Mouse (Mus musculus) naive thymus-derived CD4-positive, alpha-beta T cell, adult 2 months (primary cell): ENCODE measurements around the gene Lemd2.
A peak's percentile ranks its signal among the peaks of the same experiment; 100 is the strongest.

Source experiments
- DNase-seq: peaks from one replicate; pipeline ENCODE4 v3.0.0-alpha.2; 2011; ENCODE audit warnings: low read depth

Lemd2 gene

GRCm38 (mm10) chr17:27227258-27227657 is 23.0 kb upstream of the Lemd2 start:
- no peak for DNase-seq

DNA sequence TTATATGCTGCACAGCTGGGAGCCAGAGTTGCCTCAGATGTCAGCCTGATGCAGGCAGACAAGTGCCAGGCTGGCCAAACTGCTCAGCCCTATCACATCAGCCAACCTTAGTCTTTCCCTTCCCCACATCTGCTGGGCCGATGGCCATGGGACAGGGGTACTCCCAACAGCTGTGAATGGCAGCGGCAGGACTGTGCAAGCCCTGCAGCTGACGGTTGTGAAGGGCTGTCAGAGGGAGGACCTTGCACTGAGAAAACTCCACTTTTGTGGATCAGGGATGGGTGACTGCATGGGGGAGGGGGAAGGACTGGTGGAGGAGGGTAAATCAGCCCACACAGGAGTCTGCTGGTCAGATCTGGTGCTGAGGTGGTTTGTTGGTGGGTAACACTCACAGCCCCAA is 22.4 kb upstream of the Lemd2 start:
- no peak for DNase-seq

DNA sequence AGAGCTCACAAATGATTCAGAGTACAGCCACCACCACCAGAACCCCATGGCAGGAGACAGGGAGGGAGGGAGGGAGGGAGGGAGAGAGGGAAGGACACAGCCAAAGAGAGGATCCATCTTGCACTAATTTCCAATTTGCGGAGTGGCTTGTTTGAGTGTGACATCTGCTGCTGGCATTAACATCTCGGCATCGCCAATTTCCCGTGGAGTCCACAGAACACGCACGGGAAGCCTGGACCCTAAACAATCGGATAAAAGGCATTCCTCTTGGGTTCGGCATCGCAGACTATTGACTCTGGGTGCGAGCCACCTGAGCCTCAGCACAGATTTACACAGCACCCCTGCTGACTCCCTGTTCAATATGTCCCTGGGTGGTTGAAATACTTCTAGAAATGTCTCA is 21.5 kb upstream of the Lemd2 start:
- no peak for DNase-seq

DNA sequence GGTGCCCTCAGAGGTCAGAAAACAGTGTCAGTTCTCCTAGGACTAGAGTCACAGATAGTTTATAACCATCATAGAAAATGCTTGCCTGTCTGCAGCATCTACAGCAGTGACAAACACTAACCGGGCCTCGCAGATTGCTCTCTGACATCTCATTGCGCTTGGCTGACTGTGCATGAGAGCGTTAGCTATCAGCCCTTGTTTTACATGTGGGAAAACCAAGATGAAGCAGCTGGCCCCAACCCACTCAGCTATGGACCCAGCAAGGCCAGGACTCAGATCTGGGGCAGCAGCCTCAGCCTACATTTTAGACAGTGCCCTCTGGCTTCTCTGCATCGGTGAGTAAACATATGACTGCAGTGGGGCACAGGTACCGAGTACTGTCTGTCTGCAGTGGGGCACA is 19.6 kb upstream of the Lemd2 start:
- no peak for DNase-seq

- no peak for DNase-seq
Observed at GRCm38 (mm10) chr17:27221562-27221961, 17.3 kb upstream of the Lemd2 start.

GRCm38 (mm10) chr17:27218916-27219315 is 14.6 kb upstream of the Lemd2 start:
- no peak for DNase-seq

GRCm38 (mm10) chr17:27218364-27218763 is 14.1 kb upstream of the Lemd2 start:
- DNase-seq, result no peak

DNA sequence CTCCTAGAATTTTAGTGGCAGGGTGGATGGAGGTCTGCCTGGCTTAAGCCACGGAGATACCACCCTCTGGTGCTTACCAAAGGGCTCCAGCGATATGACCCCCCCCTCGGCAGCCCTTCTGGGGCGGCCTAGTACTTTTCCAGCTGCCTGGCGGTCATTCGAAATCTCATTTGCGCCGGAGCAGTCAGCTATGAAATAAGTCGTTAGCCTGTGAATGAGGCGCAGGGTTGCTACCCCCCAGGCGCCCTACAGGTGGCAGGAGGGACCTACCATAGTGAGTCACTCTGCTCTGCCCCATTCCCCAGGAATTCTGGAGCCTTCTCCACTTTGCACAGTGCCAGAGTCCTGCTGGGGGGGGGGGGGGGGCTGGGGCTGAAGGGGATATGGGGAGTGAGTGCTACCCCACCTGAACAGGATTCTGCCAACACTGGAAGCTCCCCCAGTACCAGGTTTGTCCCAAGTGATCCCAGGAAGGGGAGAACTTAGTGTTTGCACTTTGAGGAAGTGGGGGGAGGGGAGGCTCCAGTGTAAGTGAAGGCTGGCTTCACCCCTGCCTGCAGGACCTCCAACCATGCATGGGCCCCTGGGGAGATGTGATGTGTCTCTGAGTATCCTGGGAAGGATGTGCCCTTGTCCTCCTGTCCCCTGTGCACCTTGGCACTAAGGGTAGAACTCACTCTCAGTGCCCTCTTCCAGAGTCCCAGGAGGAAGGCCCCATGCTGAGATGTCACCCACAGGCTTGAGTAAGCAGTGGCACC is 8.7 kb upstream of the Lemd2 start:
- DNase-seq, result no peak

GRCm38 (mm10) chr17:27212006-27212405 is 7.7 kb upstream of the Lemd2 start:
- no peak for DNase-seq

DNA sequence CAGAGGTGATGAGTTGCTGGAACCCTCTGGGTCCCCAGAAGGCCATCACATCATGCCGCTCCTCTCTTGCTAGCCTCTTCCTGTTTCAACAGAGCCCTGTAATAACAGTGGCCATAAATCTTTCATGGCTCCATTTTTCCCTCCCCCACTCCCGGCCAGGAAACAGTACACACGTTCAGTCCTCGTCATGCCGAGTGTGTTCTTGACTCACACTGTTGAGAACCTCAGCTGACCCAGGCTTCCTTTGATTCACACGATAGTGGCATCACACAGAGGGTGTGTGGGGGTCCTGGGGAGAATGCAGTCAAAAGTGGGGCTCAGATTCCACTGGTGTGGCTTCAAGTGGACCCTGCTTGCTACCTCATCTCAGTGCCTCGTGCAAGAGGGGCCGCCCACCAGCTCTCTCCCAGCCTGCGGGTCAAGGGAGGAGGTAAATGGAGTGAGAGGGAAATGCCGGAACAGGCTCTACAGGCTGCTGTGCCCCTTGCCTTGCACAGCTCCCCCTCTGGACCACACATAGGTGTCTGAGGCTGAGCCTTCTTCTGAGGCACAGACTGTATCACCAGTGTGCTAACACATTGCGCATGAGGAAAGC is 2.9 kb upstream of the Lemd2 start:
- no peak for DNase-seq

GRCm38 (mm10) chr17:27203358-27204074 is 753 bp downstream of the Lemd2 start:
- peak; percentile 57 for DNase-seq

- DNase-seq, result peak; percentile 62
Observed at GRCm38 (mm10) chr17:27202919-27203357, 1.3 kb downstream of the Lemd2 start.

GRCm38 (mm10) chr17:27201981-27202380 is 2.3 kb downstream of the Lemd2 start:
- peak; percentile 52 for DNase-seq

GRCm38 (mm10) chr17:27200801-27201200 is 3.5 kb downstream of the Lemd2 start:
- DNase-seq, result no peak

GRCm38 (mm10) chr17:27199864-27200263 is 4.4 kb downstream of the Lemd2 start:
- DNase-seq, result no peak

GRCm38 (mm10) chr17:27199205-27199604 is 5.1 kb downstream of the Lemd2 start:
- no peak for DNase-seq

GRCm38 (mm10) chr17:27196206-27196605 is 8.1 kb downstream of the Lemd2 start:
- DNase-seq, result no peak

DNA sequence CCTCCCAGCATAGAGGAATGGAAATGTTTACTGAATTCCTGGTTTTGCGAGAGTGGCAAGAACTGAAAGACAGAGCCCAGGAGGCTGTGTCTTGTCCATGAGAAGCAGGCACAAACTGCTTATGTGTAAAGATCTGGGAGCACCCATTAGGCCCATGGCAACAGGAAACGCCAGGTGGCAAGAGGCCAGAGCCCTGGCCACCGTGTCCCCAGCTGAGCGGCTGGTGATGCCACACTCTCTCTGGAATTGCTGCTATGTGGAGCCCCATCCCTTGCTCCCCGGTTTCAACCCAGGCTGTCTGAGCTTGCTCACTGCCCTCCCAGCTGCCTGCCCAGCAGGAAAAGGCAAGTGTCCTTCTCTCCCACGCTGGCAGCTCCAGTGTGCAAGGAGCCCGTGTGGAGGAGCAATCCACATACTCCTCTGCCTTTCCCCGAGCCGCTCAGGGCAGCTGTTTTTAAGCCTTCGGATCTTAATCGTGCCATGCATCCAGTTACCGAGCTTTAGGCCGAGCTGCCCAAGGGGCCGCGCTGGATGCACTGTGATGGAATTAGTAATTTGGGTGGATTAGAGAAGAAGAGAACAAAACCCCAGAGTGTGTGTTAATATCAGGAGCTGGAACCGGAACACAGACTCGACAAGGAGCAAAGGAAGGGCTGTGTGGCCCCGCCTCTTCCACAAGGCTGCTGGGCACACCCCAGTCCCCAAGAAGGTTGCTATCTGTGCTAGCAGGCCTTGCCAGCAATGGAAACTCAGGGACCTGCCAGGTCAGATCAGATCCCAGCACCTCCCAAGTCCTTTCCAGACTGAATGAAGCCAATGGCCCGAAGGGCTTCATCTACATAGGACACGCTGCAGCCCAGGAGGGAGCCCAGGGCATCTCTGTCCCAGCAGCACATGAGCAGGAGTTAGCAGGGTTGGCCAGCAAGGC is 9.7 kb downstream of the Lemd2 start:
- no peak for DNase-seq

- DNase-seq, result no peak
Observed at GRCm38 (mm10) chr17:27191804-27192203, 12.5 kb downstream of the Lemd2 start.

GRCm38 (mm10) chr17:27191189-27191588 is 13.1 kb downstream of the Lemd2 start:
- DNase-seq, result no peak

GRCm38 (mm10) chr17:27189640-27190216 is 14.5 kb downstream of the Lemd2 start:
- DNase-seq, result peak; percentile 80

- DNase-seq, result no peak
Observed at GRCm38 (mm10) chr17:27188883-27189282, 15.4 kb downstream of the Lemd2 start.
